Mouse (Mus musculus) embryonic facial prominence, embryonic 10.5 days (tissue): ENCODE data around the gene Gtf3c1. TPM values are rescaled to one million over a fixed set of nuclear protein-coding genes. Genes with fewer than 3 reads are reported as not detected.

ENCODE experiments used
- DNase-seq: peaks from one replicate; pipeline ENCODE4 v3.0.0-alpha.2; 2017; ENCODE audit warnings: low spot score
- H3K27ac ChIP-seq: fragments of 300-500 bp; sonication (generic); replicated peaks from 2 replicates; pipeline ENCODE4 v1.5.1; 2016; ENCODE audit warnings: mild to moderate bottlenecking
- H3K27me3 ChIP-seq: fragments of 300-500 bp; sonication (generic); replicated peaks from 2 replicates; pipeline ENCODE4 v1.6.1; 2016; ENCODE audit warnings: low read depth, mild to moderate bottlenecking; ENCODE audit not compliant: poor library complexity, severe bottlenecking
- H3K36me3 ChIP-seq: fragments of 300-500 bp; sonication (generic); replicated peaks from 2 replicates; pipeline ENCODE4 v1.6.1; 2016; ENCODE audit warnings: mild to moderate bottlenecking, moderate library complexity
- H3K4me1 ChIP-seq: fragments of 300-500 bp; sonication (generic); 2 replicates; pipeline ENCODE4 v1.6.1; 2016
- H3K4me3 ChIP-seq: fragments of 300-500 bp; sonication (generic); 2 replicates; pipeline ENCODE4 v1.5.1; 2016; ENCODE audit warnings: mild to moderate bottlenecking, moderate library complexity
- H3K9me3 ChIP-seq: fragments of 300-500 bp; sonication (generic); 2 replicates; pipeline ENCODE4 v1.6.1; 2016; ENCODE audit warnings: mild to moderate bottlenecking
- WGBS: fragments of 180-500 bp; shearing (Covaris S2); methylation state at CpG from one replicate; pipeline ENCODE4 v1.1.7; 2016; 5-methylcytosine and 5-hydroxymethylcytosine counted together
- polyA plus RNA-seq: library from polyadenylated mRNA; unstranded; fragments of >200 nt; fragmentation: Nextera tagmentation; extraction: Ambion mirVana; gene quantifications from 2 replicates; pipeline ENCODE4 v1.2.1, GENCODE M21; 2016

Gtf3c1 gene
- polyA plus RNA-seq, 1 experiment from 2014 or later = 49.3 TPM

GRCm38 (mm10) chr7:125597516-125598347, 109.8 kb downstream of the Gtf3c1 start:
- 86% methylated on average over 11 of the region's 11 CpGs for WGBS
- H3K4me3 ChIP-seq = no peak overlapping the region
- peaks cover 13% of the 10 kb centered on the region; the same call in 1 of the 2 replicates for H3K4me1 ChIP-seq

GRCm38 (mm10) chr7:125597083-125597482, 110.5 kb downstream of the Gtf3c1 start:
- Histone ChIP-seq H3K36me3 (no peaks in the 10 kb centered on the region), H3K27ac (no peak overlapping the region), H3K9me3 (no peaks in the 10 kb centered on the region), H3K27me3 (no peaks in the 10 kb centered on the region), H3K4me3 (no peak overlapping the region), H3K4me1 (peaks cover 13% of the 10 kb centered on the region; the same call in 1 of the 2 replicates)
- 92% methylated on average over 9 of the region's 9 CpGs for WGBS
- no peak for DNase-seq

More at GRCm38 (mm10) chr7:125597516-125598347, 109.8 kb downstream of the Gtf3c1 start:
- Histone ChIP-seq H3K27ac (no peak overlapping the region), H3K27me3 (no peaks in the 10 kb centered on the region), H3K36me3 (no peaks in the 10 kb centered on the region), H3K9me3 (no peaks in the 10 kb centered on the region)
- no peak for DNase-seq

- peaks cover 8% of the 10 kb centered on the region; the same call in 1 of the 2 replicates for H3K4me1 ChIP-seq
- no peak for DNase-seq
- no peaks in the 10 kb centered on the region for H3K27me3 ChIP-seq
- H3K9me3 ChIP-seq = no peaks in the 10 kb centered on the region
- H3K36me3 ChIP-seq = no peaks in the 10 kb centered on the region
- H3K27ac ChIP-seq = no peak overlapping the region
- no peak overlapping the region for H3K4me3 ChIP-seq
- 69% methylated on average over 3 of the region's 3 CpGs for whole genome bisulfite sequencing
These were observed 111.2 kb downstream of the Gtf3c1 start for GRCm38 (mm10) chr7:125596406-125596805.

- no peaks in the 10 kb centered on the region for H3K27me3 ChIP-seq
- H3K4me3 ChIP-seq = no peak overlapping the region
- no peaks in the 10 kb centered on the region for H3K4me1 ChIP-seq
- DNase-seq = no peak
- H3K36me3 ChIP-seq = no peaks in the 10 kb centered on the region
- no peaks in the 10 kb centered on the region for H3K9me3 ChIP-seq
- no peak overlapping the region for H3K27ac ChIP-seq
- 83% methylated on average over 4 of the region's 4 CpGs for WGBS
These were observed 113.7 kb downstream of the Gtf3c1 start for GRCm38 (mm10) chr7:125593831-125594230.

Other genes with a start within 250 kb of the Gtf3c1 start
- 120 and 123 TPM in 2 replicates for gene Nsmce1, start 216.2 kb downstream of the Gtf3c1 start, polyA plus RNA-seq
- 3.7 and 4.9 TPM in 2 replicates for gene Il4ra, start 155.7 kb downstream of the Gtf3c1 start, polyA plus RNA-seq
- gene Il21r, start 104.4 kb downstream of the Gtf3c1 start, polyA plus RNA-seq = 0.35 and 0.38 TPM in 2 replicates
- 8.8 and 8.9 TPM in 2 replicates for gene D430042O09Rik, start 108 bp upstream of the Gtf3c1 start, polyA plus RNA-seq